Mouse (Mus musculus) lung, embryonic 14.5 days (tissue): ENCODE data around the gene Hcfc1. TPM values are rescaled to one million over a fixed set of nuclear protein-coding genes. Genes with fewer than 3 reads are reported as not detected.

Experiments used
- ATAC-seq: fragments of 200-750 bp; cut with Nextera tagmentation; 2 replicates; pipeline ENCODE4 v1.8.0; 2017; ENCODE audit warnings: mild to moderate bottlenecking, moderate TSS enrichment, moderate library complexity; ENCODE audit not compliant: insufficient read depth
- DNase-seq: peaks from one replicate; pipeline ENCODE4 v3.0.0-alpha.2; 2015
- H3K27ac ChIP-seq: fragments of 300-500 bp; sonication (generic); 2 replicates; pipeline ENCODE4 v1.5.1; 2014; ENCODE audit warnings: low read depth, mild to moderate bottlenecking, moderate library complexity
- H3K27me3 ChIP-seq: fragments of 300-500 bp; sonication (generic); 2 replicates; pipeline ENCODE4 v1.6.1; 2014; ENCODE audit warnings: low read length, control low read depth; ENCODE audit not compliant: insufficient read depth
- H3K36me3 ChIP-seq: fragments of 300-500 bp; sonication (generic); 2 replicates; pipeline ENCODE4 v1.6.1; 2014; ENCODE audit warnings: control low read depth; ENCODE audit not compliant: insufficient read depth
- H3K4me1 ChIP-seq: fragments of 300-500 bp; sonication (generic); 2 replicates; pipeline ENCODE4 v1.6.1; 2014; ENCODE audit warnings: antibody characterized with exemption, control low read depth; ENCODE audit not compliant: insufficient read depth
- H3K4me2 ChIP-seq: fragments of 300-500 bp; sonication (generic); 2 replicates; pipeline ENCODE4 v1.6.1; 2014; ENCODE audit warnings: mild to moderate bottlenecking
- H3K4me3 ChIP-seq: fragments of 300-500 bp; sonication (generic); 2 replicates; pipeline ENCODE4 v1.5.1; 2014; ENCODE audit warnings: low read depth, low read length
- H3K9ac ChIP-seq: fragments of 300-500 bp; sonication (generic); 2 replicates; pipeline ENCODE4 v1.6.1; 2014
- H3K9me3 ChIP-seq: fragments of 300-500 bp; sonication (generic); 2 replicates; pipeline ENCODE4 v1.6.1; 2016; ENCODE audit warnings: low read depth, low read length, control low read depth
- CTCF ChIP-seq: IDR thresholded peaks from 2 replicates; pipeline ENCODE4 v1.5.1; 2016; ENCODE audit warnings: antibody characterized with exemption, low read depth
- WGBS: fragments of 180-500 bp; shearing (Covaris S2); extraction: QIAGEN DNeasy Blood & Tissue Kit; methylation state at CpG from one replicate; pipeline ENCODE4 v1.1.7; 2014; 5-methylcytosine and 5-hydroxymethylcytosine counted together
- polyA plus RNA-seq: library from polyadenylated mRNA; unstranded; fragments of >200 nt; fragmentation: Nextera tagmentation; extraction: Ambion mirVana; gene quantifications from 2 replicates; pipeline ENCODE4 v1.2.1, GENCODE M21; 2014

Hcfc1 gene
- polyA plus RNA-seq, 1 experiment from 2014 or later, result 81.3 TPM

- Histone ChIP-seq H3K27ac (no peak overlapping the region), H3K4me2 (no peak overlapping the region), H3K4me1 (no peaks in the 10 kb centered on the region), H3K9ac (no peak overlapping the region), H3K27me3 (no peaks in the 10 kb centered on the region), H3K4me3 (no peak overlapping the region), H3K9me3 (no peaks in the 10 kb centered on the region), H3K36me3 (no peaks in the 10 kb centered on the region)
- WGBS, result 78% methylated on average over 1 of the region's 1 CpGs
- no peak for TF ChIP-seq CTCF
- DNase-seq (no peak), ATAC-seq (no peak)
Observed at GRCm38 (mm10) chrX:73910049-73910448, 56.1 kb downstream of the Hcfc1 start.

GRCm38 (mm10) chrX:73897959-73898358, 68.2 kb downstream of the Hcfc1 start:
- WGBS, result 62% methylated on average over 3 of the region's 3 CpGs
- ATAC-seq, result no peak
- Histone ChIP-seq H3K4me3 (no peak overlapping the region), H3K4me2 (no peak overlapping the region), H3K27ac (no peak overlapping the region), H3K9me3 (no peaks in the 10 kb centered on the region), H3K4me1 (no peaks in the 10 kb centered on the region), H3K36me3 (no peaks in the 10 kb centered on the region), H3K27me3 (no peaks in the 10 kb centered on the region), H3K9ac (no peak overlapping the region)
- no peak for DNase-seq
- 0 out of 2 replicates have a peak, but pooled peaks have one; percentile 32 for TF ChIP-seq CTCF

- WGBS, result 0% methylated on average over 2 of the region's 2 CpGs
- DNase-seq (peak; percentile 44), ATAC-seq (no peak)
Observed at GRCm38 (mm10) chrX:73895719-73896118, 70.4 kb downstream of the Hcfc1 start, which contains the start of gene L1cam. TSS of gene L1cam (minus strand) at chrX:73896105.

GRCm38 (mm10) chrX:73892833-73893232, 73.3 kb downstream of the Hcfc1 start:
- H3K27me3 ChIP-seq, result no peaks in the 10 kb centered on the region
- ATAC-seq (no peak), DNase-seq (no peak)
- H3K4me1 ChIP-seq, result no peaks in the 10 kb centered on the region
- H3K9ac ChIP-seq, result no peak overlapping the region
- H3K27ac ChIP-seq, result no peak overlapping the region
- H3K36me3 ChIP-seq, result no peaks in the 10 kb centered on the region
- no peak for TF ChIP-seq CTCF
- H3K4me2 ChIP-seq, result no peak overlapping the region
- WGBS, result 82% methylated on average over 14 of the region's 14 CpGs
- no peaks in the 10 kb centered on the region for H3K9me3 ChIP-seq
- H3K4me3 ChIP-seq, result no peak overlapping the region

More at GRCm38 (mm10) chrX:73895719-73896118, 70.4 kb downstream of the Hcfc1 start, which contains the start of gene L1cam:
- Histone ChIP-seq H3K4me2 (no peak within 1 kb of the TSS), H3K27ac (no peak within 1 kb of the TSS), H3K27me3 (no peaks in the 10 kb centered on the region), H3K4me3 (no peak within 1 kb of the TSS), H3K9me3 (no peaks in the 10 kb centered on the region), H3K4me1 (no peaks in the 10 kb centered on the region), H3K36me3 (no peaks in the 10 kb centered on the region), H3K9ac (no peak within 1 kb of the TSS)
- peak; percentile 54 for TF ChIP-seq CTCF

Other genes starting within 250 kb of the Hcfc1 start
- 15.5 and 15.6 TPM in 2 replicates for gene Abcd1, start 249.8 kb downstream of the Hcfc1 start, polyA plus RNA-seq
- gene Plxnb3, start 209.3 kb downstream of the Hcfc1 start, polyA plus RNA-seq, result 0.32 and 0.42 TPM in 2 replicates
- gene Srpk3, start 192.0 kb downstream of the Hcfc1 start, polyA plus RNA-seq, result 1.2 and 2.1 TPM in 2 replicates
- gene Idh3g, start 179.5 kb downstream of the Hcfc1 start, polyA plus RNA-seq, result 210 and 219 TPM in 2 replicates
- gene Ssr4, start 179.3 kb downstream of the Hcfc1 start, polyA plus RNA-seq, result 187 and 199 TPM in 2 replicates
- 0.99 and 1.3 TPM in 2 replicates for gene Pdzd4, start 141.4 kb downstream of the Hcfc1 start, polyA plus RNA-seq
- gene Avpr2, start 74.3 kb downstream of the Hcfc1 start, polyA plus RNA-seq, result not detected in 2 replicates
- gene L1cam, start 70.3 kb downstream of the Hcfc1 start, polyA plus RNA-seq, result 1.5 and 2.8 TPM in 2 replicates
- gene Arhgap4, start 44.5 kb downstream of the Hcfc1 start, polyA plus RNA-seq, result 2.6 TPM in 2 replicates
- gene Naa10, start 44.4 kb downstream of the Hcfc1 start, polyA plus RNA-seq, result 137 and 146 TPM in 2 replicates
- 28.9 and 33.6 TPM in 2 replicates for gene Renbp, start 35.5 kb downstream of the Hcfc1 start, polyA plus RNA-seq
- gene Irak1, start 57.6 kb upstream of the Hcfc1 start, polyA plus RNA-seq, result 68.3 and 70.0 TPM in 2 replicates
- not detected in 2 replicates for gene Opn1mw, start 161.1 kb upstream of the Hcfc1 start, polyA plus RNA-seq
- gene Mecp2, start 169.0 kb upstream of the Hcfc1 start, polyA plus RNA-seq, result 11.6 and 11.9 TPM in 2 replicates
- gene Tex28, start 201.5 kb upstream of the Hcfc1 start, polyA plus RNA-seq, result not detected in 2 replicates
- not detected in 2 replicates for gene Tktl1, start 210.9 kb upstream of the Hcfc1 start, polyA plus RNA-seq